Mouse (Mus musculus) layer of hippocampus, adult 9-10 months (tissue): ENCODE data around the gene St6galnac5.
"Not testable (repeated sequence)": the region's sequence is repeated elsewhere in the genome, so short reads cannot be mapped to it uniquely, and the experiment has no call there.

Experiments
- DNase-seq: peaks from one replicate; pipeline ENCODE4 v3.0.0; 2022; ENCODE audit warnings: low spot score

Gene St6galnac5

DNA sequence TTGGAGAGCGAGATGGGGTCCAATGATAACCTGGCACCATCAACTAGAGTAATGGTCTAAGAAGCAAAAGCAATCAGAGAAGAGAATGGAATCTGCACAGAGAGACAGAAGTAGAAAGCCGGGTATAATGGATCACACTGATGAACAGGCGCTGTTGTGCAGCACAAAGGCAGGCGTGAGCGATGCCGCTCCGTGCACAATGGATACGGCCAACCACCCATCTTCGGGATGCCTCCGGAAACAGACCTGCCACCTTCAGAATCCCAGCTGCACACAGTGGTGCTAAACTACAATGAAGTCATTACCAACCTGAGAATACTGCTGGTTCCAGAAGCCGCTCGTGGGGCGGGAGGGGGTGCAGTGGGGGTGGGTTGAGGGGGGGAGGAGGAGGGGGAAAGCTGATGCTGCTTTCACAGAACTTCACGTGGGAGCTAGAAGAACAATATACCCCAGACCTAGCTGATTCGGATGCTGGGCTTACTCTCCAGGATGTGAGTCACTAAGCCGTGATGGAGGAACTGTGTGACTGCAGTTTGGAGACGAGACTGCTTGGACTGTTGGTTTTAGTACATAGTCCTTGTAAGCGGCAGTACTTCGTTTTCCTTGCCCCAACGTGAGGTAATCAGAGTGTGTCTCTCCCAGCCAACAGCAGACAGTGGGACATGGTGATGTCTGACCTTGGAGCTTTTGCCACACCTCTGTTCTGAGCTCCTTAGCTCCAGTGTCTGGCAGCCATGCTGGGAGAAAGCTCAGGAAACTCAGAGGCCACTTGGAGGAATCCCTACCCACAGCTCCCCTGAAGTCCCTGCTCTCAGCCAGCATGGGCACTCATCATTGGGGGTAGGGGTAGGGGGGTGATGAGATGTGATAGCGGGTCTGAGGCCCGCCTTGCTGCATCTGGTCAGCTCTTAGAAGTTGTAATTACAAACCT is 115.7 kb downstream of the St6galnac5 start:
- DNase-seq: no peak

DNA sequence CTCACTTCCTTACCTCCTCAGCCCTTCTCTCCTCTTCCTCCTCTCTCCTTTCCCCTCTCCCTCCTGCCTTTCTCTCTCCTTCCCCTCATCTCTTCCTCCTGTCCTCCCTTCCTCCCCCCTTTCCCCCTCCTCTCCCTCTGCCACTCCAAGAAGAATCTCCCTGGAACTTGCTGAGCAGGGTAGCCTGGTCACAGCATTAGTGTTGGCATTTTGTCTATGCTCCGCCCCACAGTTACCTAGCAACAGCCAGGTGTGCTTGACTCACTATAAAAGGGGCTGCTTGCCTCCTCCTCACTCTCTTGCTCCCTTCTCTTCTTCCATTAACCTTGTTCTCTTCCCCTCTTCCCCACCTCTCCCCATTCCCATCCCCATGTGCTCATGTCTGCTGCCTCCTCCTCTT is 120.1 kb downstream of the St6galnac5 start:
- no peak for DNase-seq

DNA sequence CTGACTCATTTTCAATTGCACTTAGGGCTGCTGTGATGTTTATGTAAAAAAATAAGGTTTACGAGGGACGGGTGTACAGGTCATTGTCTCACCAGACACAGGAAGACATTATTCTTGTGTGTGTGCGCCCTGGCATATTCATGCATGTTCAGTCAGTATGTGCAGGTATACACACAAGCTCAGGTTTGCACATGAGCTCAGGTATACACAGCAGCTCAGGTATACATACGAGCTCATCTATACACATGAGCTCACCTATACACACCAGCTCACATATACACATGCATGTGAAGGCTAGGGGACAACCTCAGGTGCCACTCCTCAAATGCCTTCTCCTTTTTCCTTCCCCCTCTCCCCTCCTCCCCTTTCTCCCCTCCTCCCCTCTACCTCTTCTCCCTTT is 120.6 kb downstream of the St6galnac5 start:
- no peak for DNase-seq

DNA sequence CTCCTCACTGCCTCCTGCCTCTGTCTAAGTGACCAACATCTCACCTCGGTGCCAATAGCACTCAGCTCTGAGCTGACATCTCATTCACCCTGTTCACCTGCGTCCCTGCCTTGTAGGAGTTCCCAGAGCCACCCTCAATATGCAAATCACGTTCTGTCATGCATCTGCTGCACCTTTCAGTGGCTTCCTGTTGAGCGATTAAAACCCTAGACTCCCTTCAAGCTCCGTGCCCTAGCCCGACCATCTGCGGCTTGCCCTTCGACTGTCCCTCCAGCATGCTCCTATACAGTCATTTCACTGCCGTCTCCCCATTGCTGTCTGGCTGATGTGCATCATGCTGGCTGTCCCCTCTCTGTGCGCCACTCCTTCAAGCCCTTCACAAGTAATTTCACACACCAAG is 126.0 kb downstream of the St6galnac5 start:
- no peak for DNase-seq

DNA sequence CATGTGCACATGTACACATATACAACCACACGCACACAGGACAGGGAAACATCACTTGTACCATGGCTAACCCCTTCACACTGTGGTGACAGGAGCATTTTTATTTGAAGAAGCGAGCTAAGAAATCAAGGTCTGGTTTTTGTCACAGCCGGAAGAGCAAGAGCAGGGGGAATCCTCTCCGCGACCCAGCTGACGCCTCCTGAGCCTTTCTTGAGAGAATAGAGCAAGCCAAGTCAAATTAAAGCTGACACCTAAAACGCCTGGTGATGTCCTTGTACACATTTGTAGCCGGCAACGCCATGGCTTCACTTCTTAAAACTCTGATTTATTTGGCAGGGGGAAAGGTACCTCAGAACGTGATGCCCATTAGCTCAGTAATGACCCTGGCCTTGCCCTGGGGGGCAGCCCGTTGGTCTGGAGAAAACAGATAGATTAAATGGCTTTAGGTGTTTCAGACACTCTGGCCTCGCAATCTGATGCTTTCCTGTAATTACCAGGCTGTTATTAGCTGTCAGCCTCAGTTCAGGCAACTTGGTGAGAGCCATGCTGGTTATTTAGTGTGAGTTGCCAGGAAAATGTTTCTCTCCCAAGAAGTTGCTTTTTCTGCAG is 126.9 kb downstream of the St6galnac5 start:
- DNase-seq: no peak

DNA sequence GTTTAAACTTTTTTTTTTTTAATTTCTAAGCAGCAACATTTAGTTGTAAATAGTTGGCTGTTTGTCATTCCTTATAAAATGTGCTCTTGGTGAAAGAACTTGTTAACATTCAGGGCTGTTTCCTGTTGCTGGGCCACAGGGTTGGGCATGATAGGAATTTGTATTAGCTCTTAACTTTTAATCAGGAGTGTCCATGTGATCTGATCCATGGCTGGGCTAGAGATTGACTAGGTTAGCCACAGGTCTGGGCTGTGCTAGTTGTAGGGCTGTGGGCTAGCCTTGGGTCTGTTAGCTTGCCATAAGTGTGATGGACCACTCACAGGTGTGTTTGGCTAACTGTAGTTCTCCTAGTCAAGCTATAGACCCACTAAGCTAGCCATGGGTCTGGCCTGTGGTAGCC is 138.1 kb downstream of the St6galnac5 start:
- DNase-seq: no peak

DNA sequence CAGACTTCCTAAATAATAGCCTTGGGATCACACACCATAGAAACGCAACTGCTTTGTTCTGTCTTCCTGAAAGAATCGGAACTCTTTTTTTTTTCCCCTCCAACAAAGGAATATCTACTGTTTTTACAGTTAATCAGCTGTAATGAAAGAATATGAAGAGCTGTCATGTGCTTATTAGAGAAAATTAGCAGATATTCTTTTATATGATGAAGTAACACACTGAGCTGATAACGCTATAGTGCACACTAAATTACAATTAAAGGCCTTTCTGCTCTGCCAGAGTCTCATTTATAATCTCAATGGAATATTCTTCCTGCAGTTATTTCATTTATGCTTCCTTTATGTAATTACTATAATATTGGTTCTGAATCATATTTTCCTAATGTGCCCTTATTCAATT is 139.4 kb downstream of the St6galnac5 start:
- DNase-seq: no peak

DNA sequence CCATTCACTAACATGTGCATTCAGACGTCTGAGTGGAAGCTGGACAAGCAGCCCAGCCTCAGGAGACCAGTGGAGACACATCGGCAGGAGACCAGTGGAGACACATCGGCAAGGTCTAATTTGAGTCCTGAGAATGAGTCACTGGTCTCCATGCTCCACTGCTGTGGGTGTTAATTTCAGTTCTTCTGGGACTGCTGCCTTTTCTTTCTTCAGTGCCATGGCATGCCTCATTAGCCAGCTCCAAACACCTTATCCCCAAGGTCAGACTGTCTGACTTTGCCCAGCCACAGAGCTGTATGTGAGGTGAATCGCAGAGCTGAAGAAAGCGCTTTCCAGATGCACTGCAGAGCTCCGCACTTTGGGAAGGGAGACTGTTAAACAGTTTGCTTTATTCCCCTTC is 140.8 kb downstream of the St6galnac5 start:
- no peak for DNase-seq

DNA sequence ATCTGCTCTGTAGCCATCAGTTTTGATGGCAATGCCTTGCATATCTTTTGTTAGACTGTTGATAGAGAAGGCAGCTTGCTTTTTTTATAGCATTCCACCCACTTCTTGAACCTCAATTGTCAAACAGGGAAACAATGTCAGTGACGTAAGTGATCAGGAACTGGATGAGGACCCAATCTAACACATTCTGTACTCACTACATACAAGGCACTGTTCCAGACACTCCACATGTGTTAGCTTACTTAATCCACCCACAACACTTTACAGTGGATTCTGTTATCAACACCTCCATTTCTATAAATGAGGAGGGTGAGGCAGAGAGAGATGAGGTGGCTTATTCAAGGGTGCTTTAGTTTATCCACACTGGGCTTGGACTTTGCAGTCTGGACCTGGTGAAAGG is 144.1 kb downstream of the St6galnac5 start:
- DNase-seq: peak; percentile 64

DNA sequence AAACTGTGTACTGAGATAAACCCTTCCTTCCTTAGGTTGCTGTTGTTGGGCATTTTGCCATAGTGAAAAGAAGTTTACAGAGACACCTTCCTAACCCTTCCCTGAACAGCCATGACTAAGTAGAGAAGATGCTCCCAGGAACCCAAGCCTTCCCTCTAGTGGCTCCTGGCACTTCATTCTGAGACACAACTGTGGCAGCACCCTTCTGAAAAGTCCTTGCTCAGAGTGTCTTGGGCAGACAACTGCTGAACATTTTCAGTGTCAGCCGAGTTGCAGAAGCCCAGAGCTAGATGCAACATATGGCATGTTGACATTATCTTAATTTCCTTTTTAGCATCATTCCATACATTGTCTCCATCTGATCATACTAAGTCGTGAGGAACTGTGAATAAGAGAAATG is 144.6 kb downstream of the St6galnac5 start:
- DNase-seq: no peak

DNA sequence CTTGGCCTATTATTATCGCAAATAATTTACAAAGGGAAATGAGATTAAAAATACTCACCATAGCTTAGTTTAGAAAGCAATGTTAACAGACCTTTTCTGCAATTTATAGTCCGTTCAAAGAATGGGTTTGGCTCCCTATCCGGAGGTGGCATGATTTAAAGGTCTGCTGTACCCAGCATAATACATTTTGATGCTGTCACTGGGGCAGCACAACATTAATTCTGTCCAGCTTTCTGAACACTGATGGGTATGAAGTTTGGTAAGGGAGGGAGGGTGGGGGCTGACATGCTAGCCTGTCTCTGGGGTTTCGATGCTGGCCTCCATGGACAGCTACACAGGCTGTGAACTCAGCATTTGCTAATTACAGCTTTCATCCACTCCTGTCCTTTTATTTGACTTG is 149.6 kb downstream of the St6galnac5 start:
- DNase-seq: no peak

DNA sequence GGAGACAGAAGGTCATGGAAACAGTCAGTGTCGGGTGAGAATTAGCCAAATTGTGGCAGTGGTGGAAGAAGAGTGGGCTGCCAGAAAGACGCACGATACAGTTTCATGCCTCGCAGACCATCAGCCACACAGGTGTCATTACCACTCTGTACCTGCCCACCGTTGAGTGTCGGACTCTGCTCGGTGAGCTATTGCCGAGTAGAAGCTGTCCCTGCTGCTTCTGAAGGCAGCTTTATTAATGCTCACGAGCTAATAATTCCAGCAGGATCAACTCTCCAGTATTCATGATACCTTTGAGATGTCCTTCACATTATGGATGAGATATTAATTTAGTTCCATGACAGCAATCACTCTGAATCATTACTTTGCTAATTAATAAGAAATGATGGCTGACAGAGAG is 150.1 kb downstream of the St6galnac5 start:
- DNase-seq: no peak

DNA sequence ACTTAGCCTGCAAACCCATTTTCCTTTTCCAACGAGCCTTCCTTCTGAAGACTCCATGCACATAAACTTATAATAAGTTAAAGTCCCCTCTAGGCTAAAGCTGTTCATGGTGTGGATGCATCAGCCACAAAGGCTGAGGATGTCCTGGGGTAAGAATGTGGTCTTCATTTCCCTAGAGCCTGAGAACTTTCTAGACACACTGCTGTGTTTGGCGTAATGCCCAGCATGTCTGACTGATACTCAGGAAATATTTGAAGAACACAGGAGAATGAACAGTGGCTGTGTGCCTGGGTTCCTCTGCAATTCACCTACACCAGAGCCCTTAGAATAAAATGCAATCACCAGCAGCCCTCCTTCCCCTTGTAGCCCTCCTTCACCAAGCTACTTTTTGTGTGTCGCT is 150.7 kb downstream of the St6galnac5 start:
- no peak for DNase-seq

DNA sequence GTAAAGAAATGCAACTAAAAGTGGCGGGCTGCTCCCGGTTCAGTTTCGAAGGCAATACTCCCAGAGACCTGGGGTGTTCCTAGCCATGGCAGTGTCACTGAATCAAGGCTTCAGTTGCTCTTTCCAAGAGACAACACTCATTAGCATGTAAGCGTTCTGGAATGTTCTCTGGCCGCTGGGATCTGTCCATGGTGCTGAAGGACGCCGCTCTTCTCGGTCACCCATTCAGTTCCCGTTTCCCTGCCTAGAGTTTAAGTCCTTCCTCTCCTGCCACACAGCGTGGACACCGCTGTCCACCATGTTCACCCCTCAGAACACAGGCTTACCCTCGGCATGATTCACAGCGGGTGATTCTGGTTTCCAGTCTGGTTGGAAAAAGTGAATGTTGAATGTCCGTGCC is 160.8 kb downstream of the St6galnac5 start:
- DNase-seq: no peak

DNA sequence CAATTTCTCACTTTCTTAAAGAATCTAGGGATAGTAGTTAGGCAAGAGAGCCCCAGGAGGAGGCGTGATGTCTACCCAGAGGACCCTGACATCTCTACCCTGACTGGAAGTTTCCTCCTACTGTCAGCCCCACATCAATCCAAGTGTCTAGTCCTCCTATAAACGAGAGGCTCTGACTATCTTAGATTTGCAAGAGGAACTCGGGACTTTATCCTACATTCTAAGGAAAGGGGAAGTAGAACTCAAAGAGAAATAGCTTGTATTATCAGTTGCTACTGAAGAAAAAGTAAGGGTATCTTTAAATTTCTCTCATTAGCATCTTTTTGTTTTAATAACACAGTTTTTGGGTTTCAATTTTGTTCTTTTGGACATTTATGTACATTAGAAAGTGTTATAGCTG is 161.6 kb downstream of the St6galnac5 start:
- no peak for DNase-seq

DNA sequence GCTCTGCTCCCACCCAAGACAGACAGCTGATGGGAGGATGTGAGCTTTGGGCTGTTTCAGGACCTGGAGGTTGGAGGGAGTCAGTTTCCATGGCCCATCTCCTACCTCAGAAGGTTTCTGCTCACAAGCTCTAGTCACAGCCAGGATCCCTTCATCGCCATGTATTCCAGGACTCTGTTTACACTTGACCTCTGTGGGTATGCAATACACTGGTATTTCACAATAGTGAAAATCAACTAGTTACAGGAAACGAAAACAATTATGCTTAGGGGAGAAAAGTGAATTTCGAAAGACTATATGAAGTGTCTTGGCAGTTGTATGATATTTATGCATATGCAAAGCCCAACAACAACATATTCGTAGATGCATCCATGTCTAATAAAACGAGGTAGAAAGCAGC is 166.9 kb downstream of the St6galnac5 start:
- no peak for DNase-seq

DNA sequence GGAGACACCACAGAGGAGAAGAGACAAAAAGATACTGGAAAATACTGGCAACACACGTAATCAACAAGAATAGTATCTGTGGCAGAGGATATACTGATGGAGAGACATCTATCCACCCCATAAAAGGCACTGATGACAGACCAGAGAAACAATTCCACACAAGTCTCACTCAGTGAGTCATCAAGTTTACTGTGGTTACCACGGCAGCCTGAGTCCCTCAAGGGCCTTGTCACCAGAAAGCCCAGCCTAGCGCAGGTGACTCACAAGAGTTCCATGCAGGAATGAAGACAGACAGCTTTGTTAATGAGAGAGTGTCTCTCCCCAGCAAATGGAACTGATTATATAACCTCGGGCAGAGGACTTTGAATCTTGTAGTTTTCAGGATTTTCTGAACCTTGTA is 168.1 kb downstream of the St6galnac5 start:
- no peak for DNase-seq

DNA sequence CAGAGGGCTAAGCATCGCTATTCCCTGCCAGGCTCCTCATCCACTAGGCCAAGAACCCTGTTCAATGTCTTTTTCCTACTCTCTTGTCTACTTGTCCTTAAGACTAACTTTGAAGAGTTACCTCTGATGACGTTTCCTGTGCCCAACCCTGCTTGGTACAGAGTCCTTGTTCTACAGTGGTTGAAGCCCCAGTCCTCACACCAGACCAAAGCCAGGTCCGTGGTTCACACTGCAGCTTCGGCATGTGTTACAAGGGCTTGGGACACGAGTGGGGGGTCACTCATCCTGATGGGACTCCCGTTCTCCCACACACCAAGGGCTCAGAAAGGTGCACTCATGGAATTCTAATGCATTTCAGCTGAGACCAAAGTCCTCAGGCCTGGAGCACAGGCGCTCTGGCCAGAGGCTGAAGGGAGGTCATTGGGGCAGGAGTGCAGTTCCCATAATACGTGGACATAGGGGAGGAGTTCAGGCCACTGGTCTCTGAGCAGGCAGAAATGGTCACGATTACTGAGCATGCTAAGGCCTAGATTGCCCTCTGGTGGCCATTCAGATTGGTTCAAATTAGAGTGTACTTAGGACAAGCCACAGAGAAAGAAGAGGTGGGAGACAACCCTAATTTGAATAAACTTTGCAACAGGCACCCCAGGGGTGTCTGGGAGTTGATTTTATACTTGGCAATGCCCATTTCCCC is 182.2 kb downstream of the St6galnac5 start:
- DNase-seq: no peak

DNA sequence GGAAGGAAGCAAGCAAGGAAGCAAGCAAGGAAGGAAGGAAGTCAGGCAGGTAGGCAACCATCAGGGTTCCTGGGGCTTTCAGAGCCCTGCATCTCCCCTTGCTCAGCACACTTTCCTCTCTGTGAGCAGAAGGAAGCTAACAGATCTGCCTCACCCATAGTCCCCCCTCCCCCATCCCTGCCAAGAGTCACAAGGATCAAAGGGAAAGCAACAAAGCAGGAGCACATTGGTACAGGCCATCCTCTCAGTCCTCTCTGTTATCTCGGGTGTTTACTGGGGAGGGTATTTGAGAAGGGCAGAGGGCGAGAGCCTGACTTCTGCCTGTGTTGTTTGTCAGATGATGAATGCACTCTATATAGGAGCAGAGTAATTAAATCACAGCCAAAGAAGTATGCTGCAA is 184.7 kb downstream of the St6galnac5 start:
- DNase-seq: no peak

DNA sequence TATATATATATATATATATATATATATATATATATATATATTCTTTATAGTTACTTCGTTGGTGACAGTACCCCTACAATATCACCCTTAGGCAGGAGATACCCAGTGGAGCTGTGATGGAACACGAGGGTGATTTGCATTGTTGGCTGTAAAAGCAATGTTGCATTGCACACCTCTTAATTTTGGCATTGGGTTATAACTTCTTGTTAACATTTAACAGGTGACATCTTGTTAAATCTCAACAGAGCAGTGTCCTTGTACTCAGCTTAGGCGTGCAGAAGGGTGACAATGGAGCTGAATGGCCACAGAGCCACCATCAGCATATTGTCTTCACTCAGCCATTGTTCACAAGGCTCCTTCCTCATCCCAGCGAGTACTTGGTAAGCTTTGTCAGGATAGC is 185.8 kb downstream of the St6galnac5 start:
- no peak for DNase-seq

DNA sequence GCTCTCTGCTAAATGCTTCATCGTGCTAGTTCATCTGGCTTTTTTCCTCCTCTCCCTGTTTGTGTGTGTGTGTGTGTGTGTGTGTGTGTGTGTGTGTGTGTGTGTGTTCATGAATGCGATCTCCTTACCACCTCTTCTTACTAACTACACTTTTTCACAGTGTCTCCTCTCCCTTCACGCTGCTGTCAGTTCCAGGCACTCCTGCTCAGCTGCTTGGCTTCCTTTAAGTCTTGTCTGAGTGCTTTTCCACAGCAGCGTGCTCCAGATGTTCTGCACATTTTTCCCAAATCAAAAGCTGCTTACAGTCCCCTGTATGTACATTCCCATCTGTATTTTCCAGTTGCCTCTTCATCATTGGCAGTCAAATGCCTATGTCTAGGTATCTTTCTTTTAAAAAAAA is 189.0 kb downstream of the St6galnac5 start:
- no peak for DNase-seq

DNA sequence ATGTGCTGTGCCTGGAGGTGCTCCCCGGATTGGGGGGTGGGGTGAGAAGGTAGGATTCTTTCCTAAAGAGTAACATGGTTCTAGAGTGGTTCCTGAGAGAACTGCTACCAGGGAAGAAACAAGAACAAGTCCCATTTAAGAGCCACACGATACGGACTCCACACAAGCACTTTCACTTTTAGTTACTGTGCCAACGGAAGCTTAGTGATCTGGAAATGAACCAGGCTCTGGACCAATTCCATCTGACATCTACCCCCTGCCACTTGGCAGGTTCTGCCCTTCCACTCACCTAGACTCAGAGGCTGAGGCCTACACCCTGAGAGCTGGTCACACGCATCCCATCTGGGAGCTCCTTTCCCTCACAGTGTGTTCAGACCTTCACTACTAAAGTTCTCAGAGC is 189.4 kb downstream of the St6galnac5 start:
- DNase-seq: no peak

DNA sequence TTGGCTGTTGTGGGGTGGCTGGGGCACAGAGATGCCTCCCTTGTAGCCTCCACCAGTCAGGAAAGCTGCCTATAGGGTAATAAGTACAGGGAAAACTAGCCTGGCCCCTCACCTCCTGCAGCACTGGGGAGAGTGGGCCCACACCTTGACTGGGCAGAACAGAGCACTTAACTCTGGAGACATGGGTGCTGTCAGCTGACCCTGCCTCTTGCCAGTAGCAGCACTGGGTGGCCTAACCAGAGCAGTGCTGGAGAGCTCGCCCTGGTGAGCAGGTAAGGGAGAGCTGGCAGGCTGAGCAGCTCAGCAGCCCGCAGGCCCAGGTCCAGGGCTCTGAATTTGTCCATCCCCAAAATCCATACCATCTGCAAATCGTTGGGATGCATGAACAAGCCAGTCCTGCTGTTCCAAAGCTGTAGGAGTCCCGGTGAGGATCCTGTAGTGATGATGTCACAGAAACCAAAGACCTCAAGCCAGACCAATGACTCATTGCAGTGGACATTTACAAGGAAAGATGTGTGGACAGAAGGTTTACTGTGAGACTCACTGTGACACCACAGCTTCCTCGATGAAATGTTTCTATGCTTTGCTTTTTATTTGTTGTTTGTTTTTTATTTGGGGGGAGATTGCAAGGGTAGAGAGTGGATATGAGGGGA is 193.6 kb downstream of the St6galnac5 start:
- not testable (repeated sequence) for DNase-seq
